Mouse (Mus musculus): ENCODE data around the gene Fen1.

Gene Fen1

GRCm38 (mm10) chr19:10213796-10214471, 10.0 kb upstream of the Fen1 start:
- DNase-seq: no peak

- DNase-seq: no peak
Measured at GRCm38 (mm10) chr19:10210885-10211284, 6.9 kb upstream of the Fen1 start.

- DNase-seq: no peak
Measured at GRCm38 (mm10) chr19:10208851-10209250, 4.9 kb upstream of the Fen1 start.

- no peak for DNase-seq
Measured at GRCm38 (mm10) chr19:10205051-10205450, 1.1 kb upstream of the Fen1 start.

GRCm38 (mm10) chr19:10204616-10205001, 640 bp upstream of the Fen1 start:
- DNase-seq: peak; percentile 58

- peak; percentile 78 for DNase-seq
Measured at GRCm38 (mm10) chr19:10203146-10203847, 672 bp downstream of the Fen1 start.

GRCm38 (mm10) chr19:10198723-10199122, 5.2 kb downstream of the Fen1 start:
- peak; percentile 86 for DNase-seq

- DNase-seq: no peak
Measured at GRCm38 (mm10) chr19:10198286-10198685, 5.7 kb downstream of the Fen1 start.

- DNase-seq: no peak
Measured at GRCm38 (mm10) chr19:10197130-10197529, 6.8 kb downstream of the Fen1 start.

GRCm38 (mm10) chr19:10195252-10195651, 8.7 kb downstream of the Fen1 start:
- no peak for DNase-seq

GRCm38 (mm10) chr19:10194337-10194736, 9.6 kb downstream of the Fen1 start:
- DNase-seq: no peak

GRCm38 (mm10) chr19:10191326-10191725, 12.6 kb downstream of the Fen1 start:
- peak; percentile 67 for DNase-seq

- peak; percentile 79 for DNase-seq
Measured at GRCm38 (mm10) chr19:10190796-10191195, 13.2 kb downstream of the Fen1 start.

- no peak for DNase-seq
Measured at GRCm38 (mm10) chr19:10189940-10190339, 14.0 kb downstream of the Fen1 start.

- no peak for DNase-seq
Measured at GRCm38 (mm10) chr19:10189022-10189421, 14.9 kb downstream of the Fen1 start.

- no peak for DNase-seq
Measured at GRCm38 (mm10) chr19:10188281-10188811, 15.6 kb downstream of the Fen1 start.

GRCm38 (mm10) chr19:10186569-10186968, 17.4 kb downstream of the Fen1 start:
- DNase-seq: no peak

- DNase-seq: no peak
Measured at GRCm38 (mm10) chr19:10185876-10186275, 18.1 kb downstream of the Fen1 start.

- DNase-seq: peak; percentile 52
Measured at GRCm38 (mm10) chr19:10184096-10184495, 19.9 kb downstream of the Fen1 start.

GRCm38 (mm10) chr19:10183299-10183983, 20.5 kb downstream of the Fen1 start:
- peak; percentile 75 for DNase-seq

- DNase-seq: peak; percentile 96
Measured at GRCm38 (mm10) chr19:10182670-10183298, 21.2 kb downstream of the Fen1 start, which contains the start of gene Fads1. Gene Fads1, plus strand, starts transcription at chr19:10182888.

- DNase-seq: no peak
Measured at GRCm38 (mm10) chr19:10182142-10182541, 21.8 kb downstream of the Fen1 start.

- no peak for DNase-seq
Measured at GRCm38 (mm10) chr19:10181225-10181624, 22.7 kb downstream of the Fen1 start.
